In the genomic region with DNA sequence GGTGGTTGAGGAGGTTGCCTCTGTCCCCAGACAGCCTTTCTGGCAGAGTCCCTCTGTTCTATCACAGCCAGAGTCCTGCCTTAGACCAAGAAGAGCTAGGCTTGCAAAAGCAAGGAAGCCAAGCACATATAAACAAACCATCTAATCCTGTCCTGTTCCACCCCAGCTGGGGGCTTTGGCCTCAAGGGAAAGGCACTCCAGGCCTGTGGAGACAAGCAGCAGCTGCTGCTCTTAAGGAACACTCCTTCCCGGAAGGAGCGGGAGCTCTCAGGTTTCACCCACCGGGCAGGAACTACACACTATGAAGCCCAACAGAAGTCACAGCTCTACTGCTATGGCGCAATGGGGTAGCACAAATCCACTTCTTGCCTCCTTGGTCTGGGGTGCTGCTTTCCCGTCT, we compare ENCODE assay signal across 8 mouse cellular contexts.
DNase-seq lines count a peak whose midpoint lies in the region; ATAC-seq lines count a peak whose summit lies in the region.

No protein-coding gene starts in this region.

- no peaks in the 10 kb centered on the region for H3K27me3 ChIP-seq in hindbrain, embryonic 10.5 days (ENCODE audit: insufficient read depth, poor library complexity, severe bottlenecking)
- H3K27me3 ChIP-seq in hindbrain, embryonic 16.5 days (replicated peaks; ENCODE audit: control insufficient read depth, insufficient read depth, low read length), result no peaks in the 10 kb centered on the region
- H3K27me3 ChIP-seq in neural tube, embryonic 11.5 days (ENCODE audit: control insufficient read depth, insufficient read depth, low read length), result no peaks in the 10 kb centered on the region

- 39% methylated on average over 5 of the region's 5 CpGs for WGBS in hindbrain, embryonic 10.5 days
- 55% methylated on average over 5 of the region's 5 CpGs for WGBS in hindbrain, embryonic 16.5 days
- WGBS in neural tube, embryonic 11.5 days, result 47% methylated on average over 5 of the region's 5 CpGs

- no peak overlapping the region for H3K4me3 ChIP-seq in hindbrain, embryonic 10.5 days
- no peak overlapping the region for H3K4me3 ChIP-seq in hindbrain, embryonic 16.5 days (ENCODE audit: low read length)
- H3K4me3 ChIP-seq in neural tube, embryonic 11.5 days (ENCODE audit: low read depth, low read length), result no peak overlapping the region

- H3K27ac ChIP-seq in hindbrain, embryonic 10.5 days, result peak overlapping the region; percentile 66
- H3K27ac ChIP-seq in hindbrain, embryonic 16.5 days (ENCODE audit: low read depth, low read length), result no peak overlapping the region
- H3K27ac ChIP-seq in neural tube, embryonic 11.5 days (ENCODE audit: low read depth, low read length), result 0 out of 2 replicates have a peak overlapping the region, but pooled peaks have one; percentile 1

- no peak overlapping the region for H3K9ac ChIP-seq in hindbrain, embryonic 16.5 days (ENCODE audit: low read depth, low read length)
- no peak overlapping the region for H3K9ac ChIP-seq in neural tube, embryonic 11.5 days (ENCODE audit: low read length)

- H3K9me3 ChIP-seq in hindbrain, embryonic 10.5 days, result no peaks in the 10 kb centered on the region
- no peaks in the 10 kb centered on the region for H3K9me3 ChIP-seq in hindbrain, embryonic 16.5 days (ENCODE audit: control insufficient read depth, low read length)
- H3K9me3 ChIP-seq in neural tube, embryonic 11.5 days (ENCODE audit: control insufficient read depth, low read length), result no peaks in the 10 kb centered on the region

- no peak for ATAC-seq in hindbrain, embryonic 16.5 days
- ATAC-seq in neural tube, embryonic 11.5 days (ENCODE audit: insufficient read depth, low FRiP score, low TSS enrichment), result no peak

- peak; percentile 35 for DNase-seq in hindbrain, embryonic 10.5 days (ENCODE audit: low spot score)
- peak; percentile 64 for DNase-seq in forelimb bud, embryonic 11.5 days (ENCODE audit: low read depth, low spot score)
- peak; percentile 61 to 69 for DNase-seq in kidney, postnatal 4 days
- DNase-seq in neural tube, embryonic 11.5 days (ENCODE audit: low spot score), result no peak
- DNase-seq in layer of hippocampus, adult 11-12 months (ENCODE audit: low spot score), result no peak
- no peak for DNase-seq in adrenal gland, postnatal 36 days
- no peak for DNase-seq in MN1 (ENCODE audit: low spot score)

- peaks cover 33% of the 10 kb centered on the region for H3K4me1 ChIP-seq in hindbrain, embryonic 10.5 days (replicated peaks)
- peaks cover 11% of the 10 kb centered on the region for H3K4me1 ChIP-seq in hindbrain, embryonic 16.5 days (ENCODE audit: control insufficient read depth, insufficient read depth, low read depth, low read length)
- peaks cover 3% of the 10 kb centered on the region; the same call in 1 of the 2 replicates for H3K4me1 ChIP-seq in neural tube, embryonic 11.5 days (ENCODE audit: control insufficient read depth, insufficient read depth, low read length)

- no peak overlapping the region for H3K4me2 ChIP-seq in hindbrain, embryonic 16.5 days (ENCODE audit: low read length)
- H3K4me2 ChIP-seq in neural tube, embryonic 11.5 days (ENCODE audit: low read depth), result no peak overlapping the region

- H3K36me3 ChIP-seq in hindbrain, embryonic 10.5 days, result peaks cover 16% of the 10 kb centered on the region
- H3K36me3 ChIP-seq in hindbrain, embryonic 16.5 days (ENCODE audit: control insufficient read depth, insufficient read depth, low read length), result no peaks in the 10 kb centered on the region
- H3K36me3 ChIP-seq in neural tube, embryonic 11.5 days (ENCODE audit: control insufficient read depth, insufficient read depth, low read length), result no peaks in the 10 kb centered on the region

Comparison
In these comparisons a context has a peak if more than half of its experiments do, and no peak if none do; other contexts are left out.
1. DNase-seq: peak in hindbrain, embryonic 10.5 days (single experiment), forelimb bud, embryonic 11.5 days (single experiment) and kidney, postnatal 4 days (2 of 2); none in neural tube, embryonic 11.5 days (single experiment), layer of hippocampus, adult 11-12 months (single experiment), adrenal gland, postnatal 36 days (0 of 2) and MN1 (single experiment).